Mouse (Mus musculus): ENCODE measurements at regions not wholly inside any gene's neighbourhood (a gene's known extent, or its start where the extent isn't known, plus 50 kb on each side); places are given as distances from the start of the nearest gene placed in this dataset.

- Histone ChIP-seq H3K4me1 (replicated peaks; ENCODE audit: control insufficient read depth, insufficient read depth, low read length) (no peaks in the 10 kb centered on the region), H3K4me3 (ENCODE audit: low read depth, low read length) (no peak overlapping the region), H3K9ac (ENCODE audit: low read depth, low read length) (no peak overlapping the region), H3K36me3 (ENCODE audit: control insufficient read depth, insufficient read depth) (no peaks in the 10 kb centered on the region), H3K9me3 (ENCODE audit: control insufficient read depth) (0 out of 2 replicates have a peak, but pooled peaks cover 3% of the 10 kb centered on the region), H3K27me3 (replicated peaks; ENCODE audit: control insufficient read depth, insufficient read depth, low read length) (no peaks in the 10 kb centered on the region), H3K4me2 (replicated peaks; ENCODE audit: low read depth) (no peak overlapping the region), H3K27ac (ENCODE audit: low read depth, low read length) (no peak overlapping the region)
- TF ChIP-seq CTCF (IDR thresholded peaks at IDR 0.05; ENCODE audit: low read depth): no peak
- no peak for ATAC-seq
- 59% methylated on average over 4 of the region's 4 CpGs for WGBS
Measured at GRCm38 (mm10) chr6:100446804-100447203, 159.5 kb upstream of the Rybp start.

DNA sequence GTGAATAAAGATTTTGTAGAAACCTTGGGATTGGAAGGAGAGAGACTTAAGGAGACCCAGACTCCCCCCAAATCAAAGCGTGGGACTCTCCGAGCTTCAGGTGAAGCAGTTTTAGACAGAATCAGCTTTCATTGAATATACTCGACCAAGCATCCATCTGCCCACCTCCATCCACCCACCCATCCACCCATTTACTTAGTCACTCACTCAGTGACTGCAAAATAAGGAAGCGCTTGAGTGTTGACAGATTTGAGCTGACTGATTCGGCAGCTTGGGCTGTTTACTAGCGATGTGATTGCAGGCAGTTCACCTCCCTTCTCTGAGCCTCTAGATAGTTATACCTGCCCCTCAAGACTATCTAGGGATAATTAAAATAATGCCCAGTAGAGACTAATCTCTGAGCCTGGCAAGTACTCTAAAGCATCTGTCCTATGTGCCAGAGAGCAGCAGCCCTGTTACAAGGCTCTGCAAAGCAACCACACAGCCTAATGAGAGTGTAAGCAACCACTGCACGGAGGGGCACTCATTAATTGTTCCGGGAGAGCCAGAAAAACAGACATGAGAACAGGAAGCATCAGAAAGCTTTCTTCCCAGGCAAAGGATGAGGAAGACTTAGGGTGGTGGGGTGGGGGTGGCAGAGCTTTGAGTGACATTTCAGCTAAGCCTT is 151.9 kb upstream of the Rybp start:
- no peak for ATAC-seq
- no peak overlapping the region for H3K9ac ChIP-seq (ENCODE audit: low read depth, low read length)
- no peaks in the 10 kb centered on the region for H3K4me1 ChIP-seq (replicated peaks; ENCODE audit: control insufficient read depth, insufficient read depth, low read length)
- WGBS: 15% methylated on average over 8 of the region's 8 CpGs
- no peaks in the 10 kb centered on the region for H3K9me3 ChIP-seq (ENCODE audit: control insufficient read depth)
- H3K27ac ChIP-seq (ENCODE audit: low read depth, low read length): no peak overlapping the region
- H3K27me3 ChIP-seq (replicated peaks; ENCODE audit: control insufficient read depth, insufficient read depth, low read length): no peaks in the 10 kb centered on the region
- TF ChIP-seq CTCF (IDR thresholded peaks at IDR 0.05; ENCODE audit: low read depth): no peak
- no peak overlapping the region for H3K4me3 ChIP-seq (ENCODE audit: low read depth, low read length)
- peak overlapping the region; percentile 33 for H3K4me2 ChIP-seq (replicated peaks; ENCODE audit: low read depth)
- H3K36me3 ChIP-seq (ENCODE audit: control insufficient read depth, insufficient read depth): no peaks in the 10 kb centered on the region

- no peak for TF ChIP-seq CTCF (IDR thresholded peaks at IDR 0.05; ENCODE audit: low read depth)
- WGBS: 4% methylated on average over 13 of the region's 13 CpGs
- Histone ChIP-seq H3K36me3 (ENCODE audit: control insufficient read depth, insufficient read depth) (no peaks in the 10 kb centered on the region), H3K4me1 (replicated peaks; ENCODE audit: control insufficient read depth, insufficient read depth, low read length) (no peaks in the 10 kb centered on the region), H3K4me2 (replicated peaks; ENCODE audit: low read depth) (peak overlapping the region; percentile 33), H3K4me3 (ENCODE audit: low read depth, low read length) (no peak overlapping the region), H3K9ac (ENCODE audit: low read depth, low read length) (no peak overlapping the region), H3K9me3 (ENCODE audit: control insufficient read depth) (no peaks in the 10 kb centered on the region), H3K27me3 (replicated peaks; ENCODE audit: control insufficient read depth, insufficient read depth, low read length) (no peaks in the 10 kb centered on the region), H3K27ac (ENCODE audit: low read depth, low read length) (no peak overlapping the region)
- ATAC-seq: 0 out of 2 replicates have a peak, but pooled peaks have one; percentile 25
Measured at GRCm38 (mm10) chr6:100438511-100438991, 151.3 kb upstream of the Rybp start.

DNA sequence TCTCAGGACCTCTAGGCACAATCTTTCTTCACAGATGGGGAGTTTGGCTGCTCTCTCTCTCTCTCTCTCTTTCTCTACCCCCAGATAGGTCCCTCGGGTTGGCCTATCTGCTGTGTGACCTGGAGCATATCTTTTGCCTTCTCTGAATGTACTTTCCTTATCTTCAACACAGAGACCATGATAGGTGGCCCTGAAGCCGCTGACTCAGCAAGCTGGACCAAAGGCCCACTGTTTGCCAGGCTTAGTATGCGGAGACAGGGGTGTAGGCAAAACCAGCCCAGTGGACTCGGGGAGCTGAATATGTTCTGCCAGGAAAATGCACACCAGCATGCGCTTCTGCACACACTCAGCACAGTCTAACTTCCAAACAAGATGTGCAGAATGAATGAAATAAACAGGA is 150.7 kb upstream of the Rybp start:
- ATAC-seq: no peak
- 56% methylated on average over 5 of the region's 5 CpGs for WGBS

DNA sequence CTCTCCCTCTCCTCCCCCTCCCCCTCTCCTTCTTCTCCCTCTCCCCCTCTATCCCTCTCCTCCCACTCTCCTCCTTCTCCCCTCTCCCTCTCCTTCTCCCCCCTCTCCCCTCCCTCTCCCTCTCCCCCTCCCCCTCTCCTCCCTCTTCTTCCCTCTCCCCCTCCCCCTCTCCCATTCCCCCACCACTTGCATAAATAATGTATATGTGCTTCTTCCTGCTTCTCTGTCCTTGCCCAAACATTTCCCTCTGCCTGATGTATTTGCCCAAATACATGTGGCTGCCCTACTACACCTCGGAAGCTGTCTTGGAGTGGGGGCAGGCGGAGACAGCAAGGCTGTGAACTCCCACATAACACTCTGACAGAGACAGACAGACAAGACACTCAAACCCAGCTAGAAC is 149.2 kb upstream of the Rybp start:
- Histone ChIP-seq H3K27me3 (replicated peaks; ENCODE audit: control insufficient read depth, insufficient read depth, low read length) (no peaks in the 10 kb centered on the region), H3K4me3 (ENCODE audit: low read depth, low read length) (no peak overlapping the region), H3K9ac (ENCODE audit: low read depth, low read length) (no peak overlapping the region), H3K4me1 (replicated peaks; ENCODE audit: control insufficient read depth, insufficient read depth, low read length) (no peaks in the 10 kb centered on the region), H3K4me2 (replicated peaks; ENCODE audit: low read depth) (no peak overlapping the region), H3K9me3 (ENCODE audit: control insufficient read depth) (no peaks in the 10 kb centered on the region), H3K27ac (ENCODE audit: low read depth, low read length) (no peak overlapping the region), H3K36me3 (ENCODE audit: control insufficient read depth, insufficient read depth) (no peaks in the 10 kb centered on the region)
- no peak for ATAC-seq
- WGBS: 73% methylated on average over 2 of the region's 2 CpGs
- no peak for TF ChIP-seq CTCF (IDR thresholded peaks at IDR 0.05; ENCODE audit: low read depth)

More for the DNA sequence above, 150.7 kb upstream of the Rybp start:
- H3K4me3 ChIP-seq (ENCODE audit: low read depth, low read length): no peak overlapping the region
- H3K36me3 ChIP-seq (ENCODE audit: control insufficient read depth, insufficient read depth): no peaks in the 10 kb centered on the region
- H3K4me1 ChIP-seq (replicated peaks; ENCODE audit: control insufficient read depth, insufficient read depth, low read length): no peaks in the 10 kb centered on the region
- no peak overlapping the region for H3K27ac ChIP-seq (ENCODE audit: low read depth, low read length)
- no peaks in the 10 kb centered on the region for H3K9me3 ChIP-seq (ENCODE audit: control insufficient read depth)
- H3K9ac ChIP-seq (ENCODE audit: low read depth, low read length): no peak overlapping the region
- H3K27me3 ChIP-seq (replicated peaks; ENCODE audit: control insufficient read depth, insufficient read depth, low read length): no peaks in the 10 kb centered on the region
- no peak for TF ChIP-seq CTCF (IDR thresholded peaks at IDR 0.05; ENCODE audit: low read depth)
- peak overlapping the region; percentile 33 for H3K4me2 ChIP-seq (replicated peaks; ENCODE audit: low read depth)

- Histone ChIP-seq H3K27me3 (replicated peaks; ENCODE audit: control insufficient read depth, insufficient read depth, low read length) (no peaks in the 10 kb centered on the region), H3K9ac (ENCODE audit: low read depth, low read length) (no peak overlapping the region), H3K36me3 (ENCODE audit: control insufficient read depth, insufficient read depth) (no peaks in the 10 kb centered on the region), H3K4me2 (replicated peaks; ENCODE audit: low read depth) (no peak overlapping the region), H3K9me3 (ENCODE audit: control insufficient read depth) (no peaks in the 10 kb centered on the region), H3K4me3 (ENCODE audit: low read depth, low read length) (no peak overlapping the region), H3K27ac (ENCODE audit: low read depth, low read length) (no peak overlapping the region), H3K4me1 (replicated peaks; ENCODE audit: control insufficient read depth, insufficient read depth, low read length) (no peaks in the 10 kb centered on the region)
- 64% methylated on average over 5 of the region's 5 CpGs for WGBS
- TF ChIP-seq CTCF (IDR thresholded peaks at IDR 0.05; ENCODE audit: low read depth): no peak
- ATAC-seq: no peak
Measured at GRCm38 (mm10) chr6:100435222-100435621, 147.9 kb upstream of the Rybp start.
